In genomic region chr9:68737197-68737736, GRCm38 (mm10) we compare ENCODE assay signal across 11 mouse cellular contexts.
"Had no signal": no experiment of that assay in that cellular context is flagged by ENCODE, and none has a peak within 500 bp of the region (broad histone marks: within the 10 kb centered on the region; RNA-seq: fewer than 3 reads in every experiment).

No protein-coding gene starts in this region.

- H3K4me1 ChIP-seq: kidney, embryonic 15.5 days; limb, embryonic 10.5 days; liver, embryonic 15.5 days had no signal

- H3K27ac ChIP-seq: kidney, embryonic 15.5 days; limb, embryonic 10.5 days; liver, embryonic 15.5 days; stomach, postnatal 0 days had no signal

- H3K4me3 ChIP-seq: kidney, embryonic 15.5 days; limb, embryonic 10.5 days; liver, embryonic 15.5 days had no signal

- ATAC-seq: lung, postnatal 0 days had no signal

- H3K36me3 ChIP-seq: limb, embryonic 10.5 days; liver, embryonic 15.5 days had no signal

- H3K9me3 ChIP-seq: limb, embryonic 10.5 days; liver, embryonic 15.5 days had no signal

- H3K4me2 ChIP-seq: kidney, embryonic 15.5 days; liver, embryonic 11.5 days; liver, embryonic 15.5 days had no signal

- DNase-seq: kidney, adult 2 months; kidney, postnatal 14 days; lung, adult 2 months; lung, postnatal 36 days; thymus, postnatal 4 days had no signal

- H3K9ac ChIP-seq: kidney, embryonic 15.5 days; liver, embryonic 15.5 days had no signal

- H3K27me3 ChIP-seq: kidney, embryonic 15.5 days; liver, embryonic 15.5 days had no signal
